Mouse (Mus musculus): ENCODE data around the gene Ptprn.

Ptprn gene

DNA sequence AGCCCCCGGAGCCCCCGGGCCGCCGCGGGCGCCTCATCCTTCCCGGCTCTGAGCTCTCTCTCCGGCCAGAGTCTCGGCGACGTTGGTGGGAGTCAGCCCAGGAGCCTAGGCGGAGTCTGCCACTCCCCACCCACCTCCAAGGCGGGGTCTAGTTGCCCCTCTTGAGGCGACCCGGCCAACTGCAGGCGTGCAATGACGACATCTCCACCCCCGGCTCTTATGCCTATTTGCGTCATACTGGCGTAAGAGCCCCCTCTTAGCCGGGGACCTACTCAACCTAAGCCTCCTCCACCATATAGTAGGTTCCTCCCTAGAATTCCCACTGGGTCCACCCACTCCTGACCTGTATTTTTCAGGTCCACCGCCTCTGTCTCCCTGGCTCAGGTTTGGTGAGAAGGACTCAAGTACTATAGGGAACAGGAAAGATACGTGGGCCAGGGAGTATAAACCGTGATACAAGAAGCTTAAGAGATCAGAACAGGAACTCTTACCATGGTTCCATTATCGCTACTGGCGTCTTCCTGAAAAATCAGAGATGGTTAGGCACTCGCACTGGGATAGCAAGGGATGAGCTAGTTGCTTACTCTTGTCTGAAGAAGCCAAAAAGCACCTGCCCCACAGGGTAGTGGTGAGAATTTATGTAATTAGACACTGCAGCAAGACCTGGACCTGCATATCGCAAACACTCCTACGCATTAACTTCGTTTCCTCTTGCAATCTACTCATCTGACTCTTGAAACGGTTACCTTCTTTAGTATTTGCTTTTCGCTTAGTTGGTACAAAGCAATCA, at the start of gene Ptprn:
Ptprn (minus strand) TSS at position 412 of the 790 bp plus-strand sequence.
- peak; percentile 80 to 82 for DNase-seq

DNA sequence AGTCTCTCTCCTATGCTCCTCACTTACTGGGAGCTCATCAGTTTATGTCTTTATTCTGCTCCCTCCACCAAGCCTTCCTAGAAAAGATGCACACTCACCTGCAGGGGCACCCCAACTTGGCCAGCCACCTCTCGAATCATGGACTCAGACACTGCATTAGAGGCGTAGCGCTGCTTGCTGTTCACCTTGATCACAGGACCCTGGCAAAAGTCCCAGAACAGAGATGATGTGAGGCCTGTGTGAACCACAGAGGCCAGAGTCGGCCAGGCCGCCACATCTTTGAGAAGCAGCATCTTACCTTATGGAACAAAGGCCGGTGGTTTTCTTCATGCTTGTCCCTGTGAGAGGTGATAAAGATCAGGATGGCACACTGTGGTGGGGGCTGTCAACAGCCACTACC, 47.4 kb upstream of the Ptprn start:
- DNase-seq = no peak

GRCm38 (mm10) chr1:75304662-75305061, 40.4 kb upstream of the Ptprn start:
- DNase-seq = no peak

DNA sequence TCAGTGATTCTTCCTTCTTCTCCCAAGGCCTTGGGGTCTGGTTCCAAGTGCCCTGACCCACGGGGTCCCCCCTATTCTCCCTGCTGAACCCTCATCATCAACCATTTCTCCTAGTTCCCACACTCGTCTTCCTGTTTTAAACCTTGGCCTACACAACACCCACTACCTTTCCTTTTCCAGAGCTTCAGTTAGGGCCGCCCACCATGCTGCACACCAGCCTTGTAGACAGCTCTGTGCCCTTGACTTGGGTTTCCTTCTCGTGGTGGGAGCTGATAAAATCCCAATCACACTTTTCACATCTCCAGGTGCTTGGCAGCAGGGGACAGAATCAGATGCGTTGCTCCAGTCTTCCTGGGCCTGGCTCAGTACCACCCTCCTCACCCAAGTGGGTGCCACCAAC, 30.0 kb upstream of the Ptprn start:
- DNase-seq = no peak

DNA sequence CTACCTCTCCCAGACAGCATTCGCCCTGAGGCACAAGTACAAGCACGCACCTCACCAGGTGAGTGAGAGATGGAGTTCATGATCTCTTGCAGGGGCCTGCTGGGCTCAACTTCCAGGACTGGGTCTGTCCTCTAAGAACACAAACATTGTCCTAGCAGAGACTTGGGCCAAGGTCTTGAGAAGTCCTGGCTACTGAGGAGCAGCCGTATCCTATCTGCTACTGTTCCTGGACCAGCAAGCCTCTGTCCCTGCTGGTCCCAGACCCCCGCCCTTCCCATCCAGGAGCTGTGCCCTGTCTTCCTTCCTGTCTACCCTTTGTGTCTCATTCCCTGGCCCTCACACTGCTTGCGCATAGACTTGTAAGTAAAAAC, 29.0 kb upstream of the Ptprn start:
- no peak for DNase-seq

DNA sequence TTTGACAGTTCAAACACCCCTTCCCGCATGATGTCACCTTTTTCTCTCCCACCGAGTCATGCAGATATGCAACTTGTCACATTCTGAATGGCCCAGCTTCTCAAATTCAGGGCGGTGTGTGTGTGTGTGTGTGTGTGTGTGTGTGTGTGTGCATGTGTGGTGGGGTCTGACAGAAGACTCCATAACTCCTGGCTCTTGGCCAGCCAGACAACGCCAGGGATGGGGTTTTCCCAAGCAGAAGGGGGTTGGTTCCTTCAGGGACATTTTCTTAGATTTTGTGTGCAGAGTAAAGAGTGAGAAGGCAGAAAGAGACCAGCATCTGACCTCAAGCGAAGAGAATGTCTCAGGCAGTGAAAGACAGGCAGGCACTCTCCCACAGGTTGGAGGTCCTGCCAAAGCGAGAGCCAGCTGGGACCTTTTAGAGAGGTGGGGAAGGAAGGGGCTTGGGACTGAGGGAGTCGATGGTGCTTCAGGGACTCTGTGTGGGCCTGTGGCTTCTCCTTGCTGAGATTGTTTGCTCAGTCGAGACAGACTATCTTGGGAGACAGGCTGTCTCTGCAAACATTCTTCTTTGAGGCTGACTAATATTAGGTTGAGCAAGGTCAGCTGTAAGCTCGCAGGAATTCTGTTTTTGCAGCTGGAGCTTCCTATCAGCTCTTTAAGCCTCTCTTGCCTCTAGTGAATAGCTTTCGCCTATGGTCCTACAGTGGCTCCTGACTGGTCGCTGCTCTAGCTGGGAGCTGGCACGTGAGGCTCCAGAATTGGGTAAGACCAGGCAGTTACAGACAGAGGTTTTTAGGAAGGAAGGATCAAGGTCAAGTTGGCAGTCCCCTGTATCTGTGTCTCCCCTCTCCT, 28.4 kb upstream of the Ptprn start:
- DNase-seq = no peak

- DNase-seq = peak; percentile 23 to 32
Observed at GRCm38 (mm10) chr1:75291321-75291720, 27.0 kb upstream of the Ptprn start.

GRCm38 (mm10) chr1:75290582-75290981, 26.3 kb upstream of the Ptprn start:
- DNase-seq = peak; percentile 83 to 87

DNA sequence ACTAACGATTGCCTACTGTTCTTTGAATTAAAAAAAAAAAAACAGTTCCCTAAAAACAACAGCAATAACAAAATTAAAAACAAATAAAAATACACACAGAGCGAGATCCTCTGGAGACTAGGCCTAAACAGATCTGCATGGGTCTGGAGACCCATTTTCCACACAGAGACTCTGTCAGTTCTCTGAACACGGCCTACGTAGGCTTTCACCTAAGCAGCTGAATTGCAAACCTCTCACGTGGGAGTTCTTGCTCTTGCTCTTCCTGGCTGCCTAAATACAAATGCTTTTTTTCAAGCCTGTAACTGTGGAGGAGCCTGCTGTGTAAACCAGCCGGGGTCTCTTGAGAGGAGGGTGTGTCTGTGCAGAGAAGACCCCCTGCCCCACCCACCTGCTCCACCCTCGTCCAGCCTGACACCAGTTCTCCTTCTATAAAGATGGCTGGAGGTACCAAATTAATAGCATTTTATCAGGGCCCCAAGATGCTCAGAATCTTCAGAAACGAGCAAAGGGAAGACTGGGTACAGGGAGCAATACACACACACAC, 25.7 kb upstream of the Ptprn start:
- no peak for DNase-seq

- DNase-seq = peak; percentile 30 to 48
Observed at GRCm38 (mm10) chr1:75289376-75289775, 25.1 kb upstream of the Ptprn start.

- DNase-seq = no peak
Observed at GRCm38 (mm10) chr1:75284911-75285310, 20.6 kb upstream of the Ptprn start.

GRCm38 (mm10) chr1:75283017-75283416, 18.7 kb upstream of the Ptprn start:
- DNase-seq = no peak

DNA sequence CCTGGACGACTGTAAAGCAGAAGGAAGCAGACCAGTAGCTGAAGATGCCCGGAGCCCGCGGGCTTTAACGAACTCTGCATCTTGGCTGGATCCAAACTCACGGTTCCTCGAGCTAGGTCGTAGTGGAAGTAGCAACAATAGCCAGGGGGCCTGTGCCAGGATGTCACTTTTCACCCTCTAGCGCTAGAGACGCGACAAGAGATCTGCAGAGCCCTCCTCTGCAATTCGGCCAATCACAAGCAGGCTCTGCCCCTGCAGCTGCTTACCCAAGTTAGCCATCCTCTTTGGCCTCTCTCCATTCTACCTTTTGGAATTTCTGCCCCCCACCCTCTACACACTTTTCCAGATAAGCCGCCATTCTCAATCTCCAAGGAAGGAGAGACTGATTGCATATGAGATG, 13.9 kb upstream of the Ptprn start, which contains the start of gene Resp18:
Resp18 (minus strand) TSS at position 188 of the 400 bp plus-strand sequence.
- DNase-seq = peak; percentile 16 to 37

DNA sequence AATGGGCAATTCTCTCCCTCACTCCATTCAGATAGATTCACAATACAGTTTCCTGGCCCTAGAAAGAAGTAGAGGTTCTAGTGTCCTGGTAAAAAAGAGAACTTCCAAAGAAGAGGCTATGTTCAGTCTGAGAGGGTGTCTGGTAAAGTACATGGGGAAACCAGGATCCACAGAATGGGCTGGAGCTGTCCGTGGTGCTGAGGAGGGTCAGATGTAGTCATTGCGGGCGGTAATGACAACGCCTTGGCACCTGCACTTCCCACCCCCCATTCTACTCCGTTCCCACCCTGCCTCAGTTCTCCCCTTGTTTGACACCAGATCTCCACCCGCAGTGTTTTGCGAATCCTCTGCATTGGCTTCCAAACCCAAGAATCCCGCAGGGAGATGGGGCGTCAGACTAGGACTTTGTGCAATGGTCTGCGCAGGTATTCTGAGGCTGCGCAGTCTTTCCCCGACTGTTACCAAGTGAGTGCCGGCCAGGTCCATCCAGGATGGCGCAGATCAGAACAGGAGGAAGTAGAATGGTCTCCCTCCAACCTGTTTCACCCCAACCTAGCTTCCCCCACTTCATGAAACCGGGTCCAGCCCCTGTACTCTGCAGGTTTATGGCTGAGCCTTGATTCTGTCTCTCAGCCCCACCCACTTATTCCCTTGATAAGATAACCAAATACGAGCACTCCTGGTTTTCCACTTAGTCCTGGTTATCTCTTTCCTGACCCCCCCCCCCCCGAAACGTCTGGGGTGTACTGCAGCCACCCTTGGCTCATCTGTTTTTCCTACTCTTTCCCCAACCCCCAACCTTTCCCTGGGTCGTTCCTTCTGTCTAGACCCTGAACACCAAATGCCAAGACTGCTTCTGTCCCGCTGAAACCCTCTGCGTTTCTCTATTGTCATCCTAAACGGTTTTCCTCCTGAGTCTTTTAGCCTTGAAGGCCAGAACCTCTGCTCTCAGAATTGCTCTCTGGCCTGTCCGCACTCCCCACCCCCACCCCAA, 13.2 kb upstream of the Ptprn start:
- peak; percentile 26 to 28 for DNase-seq

- peak in 1 of 2 experiments; percentile 47 for DNase-seq
Observed at GRCm38 (mm10) chr1:75262969-75263951, 1.0 kb downstream of the Ptprn start.

DNA sequence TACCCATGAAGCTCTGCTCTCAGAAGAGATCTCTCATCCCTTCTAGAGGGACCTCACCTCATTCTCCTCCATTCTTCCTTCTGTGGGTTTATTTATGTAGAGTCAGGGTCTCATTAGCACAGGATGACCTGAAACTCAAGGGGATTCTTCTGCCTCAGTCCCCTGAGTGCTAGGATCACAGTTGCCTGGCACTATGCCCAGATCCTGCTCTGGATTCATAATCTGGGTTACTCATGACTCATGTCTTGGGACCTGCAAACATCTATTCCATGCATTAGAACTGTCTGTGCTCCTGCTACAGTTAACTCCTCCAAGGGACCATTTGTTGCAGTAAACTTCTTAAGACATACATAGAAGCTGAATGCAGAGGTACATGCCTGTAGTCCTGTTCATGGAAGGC, 3.0 kb downstream of the Ptprn start:
- DNase-seq = peak in 1 of 2 experiments; percentile 45

DNA sequence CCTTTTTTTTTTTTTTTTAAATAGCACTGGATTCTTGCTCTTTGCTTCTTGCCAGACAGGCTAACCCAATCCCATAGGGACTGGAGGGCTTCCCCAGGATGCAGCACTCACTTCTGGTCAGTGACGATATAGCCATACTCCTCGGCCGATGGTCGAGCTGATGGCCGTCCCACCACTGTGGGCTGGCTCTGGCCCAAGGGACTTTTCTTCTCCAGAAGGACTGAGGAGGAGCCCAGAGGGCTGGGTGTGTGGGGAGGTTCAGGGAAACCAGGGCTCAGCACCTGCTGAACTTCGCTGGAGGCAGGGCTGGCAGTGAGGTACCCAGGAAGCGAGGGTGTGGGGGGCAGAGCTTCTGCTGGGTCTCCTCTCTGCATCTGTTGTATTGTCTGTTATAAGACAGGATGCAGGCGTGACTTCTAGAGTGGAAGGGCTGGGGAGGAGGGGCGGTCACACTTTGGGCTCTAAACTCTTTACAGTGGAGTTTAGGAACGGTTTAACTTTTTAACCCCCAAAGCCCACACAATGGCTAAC, 8.7 kb downstream of the Ptprn start:
- DNase-seq = peak in 1 of 2 experiments; percentile 48

- DNase-seq = peak in 1 of 2 experiments; percentile 45
Observed at GRCm38 (mm10) chr1:75254625-75255013, 9.7 kb downstream of the Ptprn start.

DNA sequence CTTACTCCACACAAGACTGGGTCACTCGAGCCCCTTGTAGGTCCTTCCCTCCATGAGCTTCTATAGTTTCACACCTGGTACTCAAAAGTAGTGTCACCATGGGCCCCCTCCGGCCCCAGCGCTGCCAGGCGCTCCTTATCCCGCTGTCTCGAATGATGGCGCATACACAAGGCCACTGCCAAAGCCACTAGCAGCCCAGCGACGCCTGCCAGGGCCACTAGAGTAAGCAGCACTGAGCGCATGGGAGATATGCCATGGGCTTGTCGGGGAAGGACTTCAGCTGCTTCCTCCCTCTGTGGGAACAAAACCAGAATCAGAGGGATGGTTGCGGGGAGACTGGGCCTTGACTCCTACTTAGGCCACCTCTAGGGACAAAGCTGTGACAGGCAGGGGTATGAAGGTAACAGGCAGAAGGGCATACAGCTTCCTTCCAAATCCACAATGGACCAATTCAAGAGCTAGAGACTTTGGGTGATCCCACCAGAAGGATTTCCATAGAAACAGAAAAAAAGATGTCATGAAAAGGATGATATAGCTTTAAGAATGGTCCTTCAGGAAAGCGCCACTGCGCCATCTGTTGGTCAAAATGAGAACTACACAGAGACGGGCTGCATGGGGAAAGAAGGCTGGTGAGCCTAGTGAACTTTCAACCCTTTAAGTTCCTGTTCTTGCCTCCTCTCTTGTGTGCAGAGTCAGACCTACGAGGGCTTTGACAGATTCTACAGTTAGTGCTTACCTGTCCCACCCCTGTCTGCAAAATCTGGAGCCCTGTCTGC, 10.3 kb downstream of the Ptprn start:
- peak; percentile 94 to 98 for DNase-seq

- peak in 1 of 2 experiments; percentile 45 for DNase-seq
Observed at GRCm38 (mm10) chr1:75253029-75253428, 11.3 kb downstream of the Ptprn start.

Measured in cerebellum, postnatal 14 days (tissue).